Mouse (Mus musculus): ENCODE results near the gene Eml1. TPM values are rescaled to one million over a fixed set of nuclear protein-coding genes. Genes with fewer than 3 reads are reported as not detected.

The Eml1 gene
- 51.5 and 70.6 TPM in 2 replicates for polyA plus RNA-seq (2012; rRNA removed)

- Histone ChIP-seq H3K4me3 (replicated peaks; ENCODE audit: extremely low read depth, low read depth, low read length) (peak within 1 kb of the TSS; percentile 68), H3K4me1 (ENCODE audit: control insufficient read depth, insufficient read depth, low read length) (peaks cover 23% of the 10 kb centered on the region)
- peak; percentile 48 for DNase-seq
- 20% methylated on average over 19 of the region's 19 CpGs for WGBS
- no peak for TF ChIP-seq CTCF (IDR thresholded peaks at IDR 0.05; ENCODE audit: insufficient read depth, low read length)
- TF ChIP-seq POLR2A (IDR thresholded peaks at IDR 0.05; ENCODE audit: borderline replicate concordance, extremely low read depth, low read depth, low read length) = peak; percentile 84; the same call in 1 of the 2 replicates
Measured at GRCm38 (mm10) chr12:108370596-108371428, at the start of gene Eml1. TSS of gene Eml1 (plus strand) at chr12:108370957.

GRCm38 (mm10) chr12:108326401-108326800, 44.4 kb upstream of the Eml1 start:
- H3K4me3 ChIP-seq (replicated peaks; ENCODE audit: extremely low read depth, low read depth, low read length) = no peak overlapping the region
- TF ChIP-seq POLR2A (IDR thresholded peaks at IDR 0.05; ENCODE audit: borderline replicate concordance, extremely low read depth, low read depth, low read length) (no peak), CTCF (IDR thresholded peaks at IDR 0.05; ENCODE audit: insufficient read depth, low read length) (no peak)
- H3K4me1 ChIP-seq (ENCODE audit: control insufficient read depth, insufficient read depth, low read length) = peaks cover 6% of the 10 kb centered on the region; the same call in 1 of the 2 replicates
- no peak for DNase-seq
- WGBS = 44% methylated on average over 5 of the region's 5 CpGs

- no peak for TF ChIP-seq POLR2A (IDR thresholded peaks at IDR 0.05; ENCODE audit: borderline replicate concordance, extremely low read depth, low read depth, low read length)
- no peak for TF ChIP-seq CTCF (IDR thresholded peaks at IDR 0.05; ENCODE audit: insufficient read depth, low read length)
- no peak for DNase-seq
- no peak overlapping the region for H3K4me3 ChIP-seq (replicated peaks; ENCODE audit: extremely low read depth, low read depth, low read length)
- peaks cover 6% of the 10 kb centered on the region; the same call in 1 of the 2 replicates for H3K4me1 ChIP-seq (ENCODE audit: control insufficient read depth, insufficient read depth, low read length)
- WGBS = 1% methylated on average over 58 of the region's 66 CpGs
Measured at GRCm38 (mm10) chr12:108327889-108328491, 42.8 kb upstream of the Eml1 start.

GRCm38 (mm10) chr12:108333056-108333455, 37.7 kb upstream of the Eml1 start:
- DNase-seq = peak; percentile 84
- WGBS = under 1% methylated on average over 16 of the region's 16 CpGs
- peak overlapping the region; percentile 60 for H3K4me3 ChIP-seq (replicated peaks; ENCODE audit: extremely low read depth, low read depth, low read length)
- TF ChIP-seq POLR2A (IDR thresholded peaks at IDR 0.05; ENCODE audit: borderline replicate concordance, extremely low read depth, low read depth, low read length) = no peak
- peak; percentile 82 for TF ChIP-seq CTCF (IDR thresholded peaks at IDR 0.05; ENCODE audit: insufficient read depth, low read length)
- peaks cover 5% of the 10 kb centered on the region; the same call in 1 of the 2 replicates for H3K4me1 ChIP-seq (ENCODE audit: control insufficient read depth, insufficient read depth, low read length)

- 0 out of 2 replicates have a peak, but pooled peaks cover 2% of the 10 kb centered on the region for H3K4me1 ChIP-seq (ENCODE audit: control insufficient read depth, insufficient read depth, low read length)
Measured at GRCm38 (mm10) chr12:108333481-108333882, 37.3 kb upstream of the Eml1 start.

GRCm38 (mm10) chr12:108333895-108334445, 36.8 kb upstream of the Eml1 start, which contains the start of gene Cyp46a1:
TSS of gene Cyp46a1 (plus strand) at chr12:108334381.
- Histone ChIP-seq H3K4me3 (replicated peaks; ENCODE audit: extremely low read depth, low read depth, low read length) (peak within 1 kb of the TSS; percentile 60), H3K4me1 (ENCODE audit: control insufficient read depth, insufficient read depth, low read length) (0 out of 2 replicates have a peak, but pooled peaks cover 2% of the 10 kb centered on the region)
- TF ChIP-seq CTCF (IDR thresholded peaks at IDR 0.05; ENCODE audit: insufficient read depth, low read length) = no peak
- TF ChIP-seq POLR2A (IDR thresholded peaks at IDR 0.05; ENCODE audit: borderline replicate concordance, extremely low read depth, low read depth, low read length) = no peak
- 2% methylated on average over 54 of the region's 56 CpGs for WGBS
- DNase-seq = peak; percentile 99

More at GRCm38 (mm10) chr12:108333481-108333882, 37.3 kb upstream of the Eml1 start:
- no peak for TF ChIP-seq POLR2A (IDR thresholded peaks at IDR 0.05; ENCODE audit: borderline replicate concordance, extremely low read depth, low read depth, low read length)
- no peak for TF ChIP-seq CTCF (IDR thresholded peaks at IDR 0.05; ENCODE audit: insufficient read depth, low read length)
- 1% methylated on average over 22 of the region's 22 CpGs for WGBS
- peak overlapping the region; percentile 60 for H3K4me3 ChIP-seq (replicated peaks; ENCODE audit: extremely low read depth, low read depth, low read length)
- DNase-seq = no peak

- Histone ChIP-seq H3K4me1 (ENCODE audit: control insufficient read depth, insufficient read depth, low read length) (0 out of 2 replicates have a peak, but pooled peaks cover 2% of the 10 kb centered on the region), H3K4me3 (replicated peaks; ENCODE audit: extremely low read depth, low read depth, low read length) (peak overlapping the region; percentile 51)
- no peak for DNase-seq
- 3% methylated on average over 32 of the region's 32 CpGs for WGBS
- TF ChIP-seq CTCF (IDR thresholded peaks at IDR 0.05; ENCODE audit: insufficient read depth, low read length) (no peak), POLR2A (IDR thresholded peaks at IDR 0.05; ENCODE audit: borderline replicate concordance, extremely low read depth, low read depth, low read length) (no peak)
Measured at GRCm38 (mm10) chr12:108334529-108334928, 36.2 kb upstream of the Eml1 start.

- no peak overlapping the region for H3K4me3 ChIP-seq (replicated peaks; ENCODE audit: extremely low read depth, low read depth, low read length)
- peak; percentile 28 for DNase-seq
- WGBS = 30% methylated on average over 14 of the region's 14 CpGs
- no peak for TF ChIP-seq POLR2A (IDR thresholded peaks at IDR 0.05; ENCODE audit: borderline replicate concordance, extremely low read depth, low read depth, low read length)
- peak; percentile 87 for TF ChIP-seq CTCF (IDR thresholded peaks at IDR 0.05; ENCODE audit: insufficient read depth, low read length)
- H3K4me1 ChIP-seq (ENCODE audit: control insufficient read depth, insufficient read depth, low read length) = 0 out of 2 replicates have a peak, but pooled peaks cover 2% of the 10 kb centered on the region
Measured at GRCm38 (mm10) chr12:108338572-108339190, 32.1 kb upstream of the Eml1 start.

GRCm38 (mm10) chr12:108348151-108348550, 22.6 kb upstream of the Eml1 start:
- TF ChIP-seq POLR2A (IDR thresholded peaks at IDR 0.05; ENCODE audit: borderline replicate concordance, extremely low read depth, low read depth, low read length) (no peak), CTCF (IDR thresholded peaks at IDR 0.05; ENCODE audit: insufficient read depth, low read length) (no peak)
- H3K4me3 ChIP-seq (replicated peaks; ENCODE audit: extremely low read depth, low read depth, low read length) = no peak overlapping the region
- WGBS = 81% methylated on average over 8 of the region's 8 CpGs
- DNase-seq = no peak
- no peaks in the 10 kb centered on the region for H3K4me1 ChIP-seq (ENCODE audit: control insufficient read depth, insufficient read depth, low read length)

Measured in lung, adult 2 months (tissue).